Comparison of ENCODE assay signal across 15 mouse cellular contexts in the genomic region with DNA sequence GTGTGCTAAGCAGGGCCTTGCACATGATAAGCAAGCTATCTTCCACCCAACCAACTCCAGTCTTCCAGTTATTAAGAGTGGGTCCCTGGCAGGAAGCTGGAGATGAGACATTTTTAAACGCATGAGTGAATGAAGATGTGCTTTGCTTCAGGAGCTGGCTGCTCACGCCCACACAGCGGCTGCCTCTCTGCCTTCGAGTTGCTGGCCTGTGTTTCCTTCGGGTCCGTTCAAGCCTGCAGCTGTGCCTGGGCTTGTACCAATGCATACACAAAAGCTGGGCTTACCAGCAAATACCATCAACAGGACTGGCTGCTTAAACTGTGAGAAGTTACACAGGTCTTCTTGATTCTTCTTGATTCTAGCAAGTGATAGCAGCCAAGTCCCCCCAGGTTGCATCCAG.
DNase-seq lines count a peak whose midpoint lies in the region; ATAC-seq lines count a peak whose summit lies in the region.
"Had no signal": no experiment of that assay in that cellular context is flagged by ENCODE, and none has a peak within 500 bp of the region (broad histone marks: within the 10 kb centered on the region; RNA-seq: fewer than 3 reads in every experiment).

No protein-coding gene starts in this region.

- DNase-seq in layer of hippocampus, adult 9-11 months, result peak; percentile 19
- DNase-seq in layer of hippocampus, postnatal 10 days (ENCODE audit: low spot score in 2 of 2), result no peak
- DNase-seq in left cerebral cortex, adult 18-20 months (ENCODE audit: low spot score in 2 of 2), result peak; percentile 47 to 60
- peak; percentile 49 to 51 for DNase-seq in right cerebral cortex, postnatal 10 days (ENCODE audit: low spot score in 2 of 2)
- DNase-seq in embryo, embryonic 10.5 days (ENCODE audit: low spot score), result no peak
- no peak for DNase-seq in hindbrain, embryonic 14.5 days (ENCODE audit: low spot score)
- DNase-seq: cerebellum, adult 9-10 months; heart, adult 11 months; lung, postnatal 14 days had no signal

- no peaks in the 10 kb centered on the region for H3K9me3 ChIP-seq in embryonic facial prominence, embryonic 15.5 days (replicated peaks)
- no peaks in the 10 kb centered on the region for H3K9me3 ChIP-seq in hindbrain, embryonic 14.5 days (ENCODE audit: control insufficient read depth, low read length)
- H3K9me3 ChIP-seq: heart, embryonic 15.5 days; hindbrain, embryonic 13.5 days; neural tube, embryonic 12.5 days had no signal

- no peak overlapping the region for H3K4me2 ChIP-seq in embryonic facial prominence, embryonic 15.5 days (replicated peaks)
- H3K4me2 ChIP-seq in hindbrain, embryonic 14.5 days (replicated peaks), result no peak overlapping the region
- H3K4me2 ChIP-seq: heart, embryonic 15.5 days; hindbrain, embryonic 13.5 days; neural tube, embryonic 12.5 days had no signal

- ATAC-seq in embryonic facial prominence, embryonic 15.5 days (ENCODE audit: insufficient number of reproducible peaks, low FRiP score, low TSS enrichment, low read depth), result no peak
- ATAC-seq in hindbrain, embryonic 14.5 days (ENCODE audit: low FRiP score), result no peak

- H3K27ac ChIP-seq in embryonic facial prominence, embryonic 15.5 days (replicated peaks), result peak overlapping the region; percentile 12; the same call in 1 of the 2 replicates
- no peak overlapping the region for H3K27ac ChIP-seq in hindbrain, embryonic 14.5 days
- H3K27ac ChIP-seq: heart, embryonic 15.5 days; hindbrain, embryonic 13.5 days; liver, embryonic 14.5 days; neural tube, embryonic 12.5 days had no signal

- no peak overlapping the region for H3K9ac ChIP-seq in embryonic facial prominence, embryonic 15.5 days
- no peak overlapping the region for H3K9ac ChIP-seq in hindbrain, embryonic 14.5 days
- H3K9ac ChIP-seq: heart, embryonic 15.5 days; hindbrain, embryonic 13.5 days; liver, embryonic 14.5 days; neural tube, embryonic 12.5 days had no signal

- no peaks in the 10 kb centered on the region for H3K27me3 ChIP-seq in embryonic facial prominence, embryonic 15.5 days
- no peaks in the 10 kb centered on the region for H3K27me3 ChIP-seq in hindbrain, embryonic 14.5 days (ENCODE audit: control insufficient read depth, insufficient read depth, low read length)
- H3K27me3 ChIP-seq: heart, embryonic 15.5 days; hindbrain, embryonic 13.5 days; neural tube, embryonic 12.5 days had no signal

- H3K4me3 ChIP-seq in embryonic facial prominence, embryonic 15.5 days (replicated peaks), result no peak overlapping the region
- no peak overlapping the region for H3K4me3 ChIP-seq in hindbrain, embryonic 14.5 days (replicated peaks; ENCODE audit: low read length)
- H3K4me3 ChIP-seq: erythroblast, embryonic 14.5 days; heart, embryonic 15.5 days; hindbrain, embryonic 13.5 days; neural tube, embryonic 12.5 days had no signal

- peaks cover 7% of the 10 kb centered on the region; the same call in 1 of the 2 replicates for H3K4me1 ChIP-seq in embryonic facial prominence, embryonic 15.5 days
- peaks cover 5% of the 10 kb centered on the region for H3K4me1 ChIP-seq in hindbrain, embryonic 14.5 days (replicated peaks; ENCODE audit: control insufficient read depth, insufficient read depth, low read length)
- H3K4me1 ChIP-seq: neural tube, embryonic 12.5 days had no signal

- no peaks in the 10 kb centered on the region for H3K36me3 ChIP-seq in embryonic facial prominence, embryonic 15.5 days
- no peaks in the 10 kb centered on the region for H3K36me3 ChIP-seq in hindbrain, embryonic 14.5 days (replicated peaks; ENCODE audit: control insufficient read depth, insufficient read depth)
- H3K36me3 ChIP-seq: heart, embryonic 15.5 days; hindbrain, embryonic 13.5 days; neural tube, embryonic 12.5 days had no signal

- 54% methylated on average over 6 of the region's 6 CpGs for WGBS in embryonic facial prominence, embryonic 15.5 days
- 74% methylated on average over 6 of the region's 6 CpGs for WGBS in hindbrain, embryonic 14.5 days

Comparison
In these comparisons a context has a peak if more than half of its experiments do, and no peak if none do; other contexts are left out.
1. DNase-seq: peak in layer of hippocampus, adult 9-11 months (single experiment), left cerebral cortex, adult 18-20 months (2 of 2) and right cerebral cortex, postnatal 10 days (2 of 2); none in layer of hippocampus, postnatal 10 days (0 of 2), embryo, embryonic 10.5 days (single experiment) and hindbrain, embryonic 14.5 days (single experiment).